Mouse (Mus musculus) MEL (cell line): ENCODE results near the gene App. TPM values are rescaled to one million over a fixed set of nuclear protein-coding genes. Genes with fewer than 3 reads are reported as not detected.

Experiments
- DNase-seq: peaks from one replicate; pipeline ENCODE4 v3.0.0; 2011; ENCODE audit warnings: low read depth, low spot score
- H3K27ac ChIP-seq: 2 replicates; pipeline ENCODE4 v1.5.1; 2012; ENCODE audit warnings: low read depth, mild to moderate bottlenecking, control low read depth, low read length, moderate library complexity; ENCODE audit not compliant: control insufficient read depth
- H3K27me3 ChIP-seq, 2 experiments: fragments of 150-350 bp in 1 of 2; sonication (generic) in 1 of 2; 2 replicates each; pipeline ENCODE4 v1.6.1; 2012; ENCODE audit warnings: low read length in 2 of 2, mild to moderate bottlenecking in 2 of 2, improper control_type of control experiment in 1 of 2, moderate library complexity in 1 of 2; ENCODE audit not compliant: insufficient read depth in 2 of 2, control insufficient read depth in 1 of 2
- H3K36me3 ChIP-seq, 2 experiments: 2 replicates each; pipeline ENCODE4 v1.6.1; 2012 to 2014; ENCODE audit warnings: low read length in 2 of 2, improper control_type of control experiment in 1 of 2, inconsistent platforms in 1 of 2, mild to moderate bottlenecking in 1 of 2; ENCODE audit not compliant: insufficient read depth in 2 of 2, control insufficient read depth in 1 of 2
- H3K4me1 ChIP-seq, 2 experiments: fragments of 150-350 bp in 1 of 2; sonication (generic) in 1 of 2; 2 replicates each; pipeline ENCODE4 v1.6.1; 2012; ENCODE audit warnings: low read length in 2 of 2, improper control_type of control experiment in 1 of 2, mild to moderate bottlenecking in 1 of 2; ENCODE audit not compliant: insufficient read depth in 2 of 2, control insufficient read depth in 1 of 2
- H3K4me3 ChIP-seq, 2 experiments: fragments of 150-350 bp in 1 of 2; sonication (generic) in 1 of 2; 2 replicates each; pipeline ENCODE4 v1.5.1; 2012; ENCODE audit warnings: low read depth in 2 of 2, low read length in 2 of 2, mild to moderate bottlenecking in 2 of 2, moderate library complexity in 2 of 2, control low read depth in 1 of 2, improper control_type of control experiment in 1 of 2; ENCODE audit not compliant: control insufficient read depth in 1 of 2, insufficient read depth in 1 of 2
- H3K79me2 ChIP-seq: 2 replicates; pipeline ENCODE4 v1.6.1; 2012; ENCODE audit warnings: mild to moderate bottlenecking, low read length, moderate library complexity; ENCODE audit not compliant: control insufficient read depth, poor library complexity, insufficient read depth
- H3K9ac ChIP-seq: 2 replicates; pipeline ENCODE4 v1.6.1; 2012; ENCODE audit warnings: low read depth, mild to moderate bottlenecking, control low read depth, low read length, moderate library complexity; ENCODE audit not compliant: control insufficient read depth, poor library complexity, severe bottlenecking
- H3K9me3 ChIP-seq: fragments of 150-350 bp; sonication (generic); replicated peaks from 2 replicates; pipeline ENCODE4 v1.6.1; 2012; ENCODE audit warnings: mild to moderate bottlenecking, low read length, improper control_type of control experiment, moderate library complexity; ENCODE audit not compliant: insufficient read depth
- CHD1 ChIP-seq: IDR thresholded peaks from 2 replicates; pipeline ENCODE4 v1.6.1; 2012; ENCODE audit warnings: low read depth, mild to moderate bottlenecking, inconsistent platforms, low read length, improper control_type of control experiment
- CTCF ChIP-seq, 3 experiments: IDR thresholded peaks in 2 of 3; conservative IDR thresholded peaks in 1 of 3; 2 replicates each; pipeline ENCODE4 v1.5.1; 2011 to 2012; ENCODE audit warnings: low read length in 3 of 3, low read depth in 2 of 3, mild to moderate bottlenecking in 2 of 3, improper control_type of control experiment in 1 of 3, inconsistent platforms in 1 of 3, mixed read lengths in 1 of 3, moderate library complexity in 1 of 3; ENCODE audit not compliant: control insufficient read depth in 1 of 3, insufficient read depth in 1 of 3, poor library complexity in 1 of 3, severe bottlenecking in 1 of 3
- E2F4 ChIP-seq: IDR thresholded peaks from 2 replicates; pipeline ENCODE4 v1.6.1; 2011; ENCODE audit warnings: low read depth, low read length, improper control_type of control experiment, borderline replicate concordance
- ELF1 ChIP-seq: IDR thresholded peaks from 2 replicates; pipeline ENCODE4 v1.6.1; 2014; ENCODE audit warnings: low read depth, mild to moderate bottlenecking, inconsistent platforms, low read length, improper control_type of control experiment, moderate library complexity
- EP300 ChIP-seq, 2 experiments: IDR thresholded peaks; 2 replicates each; pipeline ENCODE4 v1.6.1; 2011; ENCODE audit warnings: improper control_type of control experiment in 2 of 2, low read length in 2 of 2, low read depth in 1 of 2, mild to moderate bottlenecking in 1 of 2
- ETS1 ChIP-seq: IDR thresholded peaks from 2 replicates; pipeline ENCODE4 v1.6.1; 2012; ENCODE audit warnings: low read depth, mild to moderate bottlenecking, inconsistent platforms, low read length, improper control_type of control experiment, moderate library complexity
- GATA1 ChIP-seq: IDR thresholded peaks from 2 replicates; pipeline ENCODE4 v1.6.1; 2011; ENCODE audit warnings: low read depth, low read length, improper control_type of control experiment
- HCFC1 ChIP-seq: IDR thresholded peaks from 2 replicates; pipeline ENCODE4 v1.6.1; 2012; ENCODE audit warnings: low read depth, mild to moderate bottlenecking, inconsistent platforms, low read length, improper control_type of control experiment, moderate library complexity
- JUND ChIP-seq: IDR thresholded peaks from 2 replicates; pipeline ENCODE4 v1.6.1; 2011; ENCODE audit warnings: low read depth, mild to moderate bottlenecking, improper control_type of control experiment, low read length
- KAT2A ChIP-seq: conservative IDR thresholded peaks from 2 replicates; pipeline ENCODE4 v1.6.1; 2012; ENCODE audit warnings: low read depth, low read length, improper control_type of control experiment, inconsistent platforms
- MAFK ChIP-seq: IDR thresholded peaks from 2 replicates; pipeline ENCODE4 v1.6.1; 2011; ENCODE audit warnings: low read depth, mild to moderate bottlenecking, low read length, improper control_type of control experiment, borderline replicate concordance
- MAX ChIP-seq: IDR thresholded peaks from 2 replicates; pipeline ENCODE4 v1.6.1; 2011; ENCODE audit warnings: low read length, improper control_type of control experiment
- MAZ ChIP-seq: IDR thresholded peaks from 2 replicates; pipeline ENCODE4 v1.6.1; 2012; ENCODE audit warnings: low read depth, mild to moderate bottlenecking, inconsistent platforms, low read length, improper control_type of control experiment
- MXI1 ChIP-seq: IDR thresholded peaks from 2 replicates; pipeline ENCODE4 v1.6.1; 2011; ENCODE audit warnings: mild to moderate bottlenecking, low read depth, low read length, improper control_type of control experiment
- MYC ChIP-seq: IDR thresholded peaks from 2 replicates; pipeline ENCODE4 v1.6.1; 2011; ENCODE audit warnings: low read depth, mild to moderate bottlenecking, low read length, improper control_type of control experiment, moderate library complexity
- NRF1 ChIP-seq: IDR thresholded peaks from 2 replicates; pipeline ENCODE4 v1.6.1; 2014; ENCODE audit warnings: low read depth, mild to moderate bottlenecking, inconsistent platforms, low read length, improper control_type of control experiment, moderate library complexity; ENCODE audit not compliant: poor library complexity, insufficient read depth, severe bottlenecking
- POLR2AphosphoS2 ChIP-seq: IDR thresholded peaks from 2 replicates; pipeline ENCODE4 v1.6.1; 2011; ENCODE audit warnings: low read length, improper control_type of control experiment
- POLR2AphosphoS5 ChIP-seq: IDR thresholded peaks from 2 replicates; pipeline ENCODE4 v1.6.1; 2012; ENCODE audit warnings: low read depth, borderline replicate concordance, mild to moderate bottlenecking, inconsistent platforms, low read length, moderate library complexity, mixed read lengths
- RAD21 ChIP-seq: IDR thresholded peaks from 2 replicates; pipeline ENCODE4 v1.6.1; 2011; ENCODE audit warnings: mild to moderate bottlenecking, low read depth, low read length, improper control_type of control experiment
- TAL1 ChIP-seq: IDR thresholded peaks from 2 replicates; pipeline ENCODE4 v1.6.1; 2012; ENCODE audit warnings: mild to moderate bottlenecking, inconsistent platforms, low read length, moderate library complexity, mixed read lengths
- UBTF ChIP-seq: IDR thresholded peaks from 2 replicates; pipeline ENCODE4 v1.6.1; 2012; ENCODE audit warnings: low read depth, mild to moderate bottlenecking, inconsistent platforms, low read length, improper control_type of control experiment, moderate library complexity, borderline replicate concordance; ENCODE audit not compliant: insufficient read depth
- USF2 ChIP-seq, 2 experiments: IDR thresholded peaks; 2 replicates each; pipeline ENCODE4 v1.6.1; 2011 to 2012; ENCODE audit warnings: improper control_type of control experiment in 2 of 2, low read length in 2 of 2, borderline replicate concordance in 1 of 2, inconsistent platforms in 1 of 2, low read depth in 1 of 2, mild to moderate bottlenecking in 1 of 2; ENCODE audit not compliant: insufficient read depth in 1 of 2
- ZC3H11A ChIP-seq: IDR thresholded peaks from 2 replicates; pipeline ENCODE4 v1.6.1; 2012; ENCODE audit warnings: low read depth, mild to moderate bottlenecking, inconsistent platforms, low read length, improper control_type of control experiment
- ZKSCAN1 ChIP-seq: IDR thresholded peaks from 2 replicates; pipeline ENCODE4 v1.6.1; 2012; ENCODE audit warnings: low read depth, mild to moderate bottlenecking, inconsistent platforms, low read length, improper control_type of control experiment, moderate library complexity
- ZMIZ1 ChIP-seq: IDR thresholded peaks from 2 replicates; pipeline ENCODE4 v1.6.1; 2012; ENCODE audit warnings: low read depth, mild to moderate bottlenecking, inconsistent platforms, low read length, improper control_type of control experiment, moderate library complexity
- polyA plus RNA-seq, 2 experiments: library from polyadenylated mRNA; stranded (reverse) in 1 of 2; unstranded in 1 of 2; fragments of >175 nt in 1 of 2; fragments of >200 nt in 1 of 2; gene quantifications; 2 replicates each; pipeline versions ENCODE4 v1.2.1 to v1.2.4; 2012; ENCODE audit warnings: low replicate concordance in 2 of 2, low read depth in 1 of 2; ENCODE audit not compliant: insufficient read length in 2 of 2, insufficient read depth in 1 of 2, missing spikeins in 1 of 2
- total RNA-seq: library from RNA; depleted of rRNA; stranded (reverse); fragments of 300-350 nt; gene quantifications from 2 replicates; pipeline ENCODE4 v1.2.3, GENCODE M21; 2012

The App gene
- total and polyA plus RNA-seq, 3 experiments, result not detected

GRCm38 (mm10) chr16:84974176-84974518, 199.4 kb downstream of the App start:
- H3K27ac ChIP-seq, result no peak overlapping the region
- no peak overlapping the region for H3K9ac ChIP-seq
- H3K4me1 ChIP-seq, result no peaks in the 10 kb centered on the region
- no peaks in the 10 kb centered on the region for H3K36me3 ChIP-seq
- H3K4me3 ChIP-seq, result no peak overlapping the region
- DNase-seq, result no peak
- H3K9me3 ChIP-seq, result no peaks in the 10 kb centered on the region
- no peaks in the 10 kb centered on the region for H3K27me3 ChIP-seq
- no peaks in the 10 kb centered on the region for H3K79me2 ChIP-seq
- TF ChIP-seq MAZ (no peak), ZMIZ1 (no peak), POLR2AphosphoS5 (no peak), MAFK (no peak), USF2 (IDR thresholded peaks at IDR 0.05; ENCODE audit: borderline replicate concordance in 1 of 2, insufficient read depth in 1 of 2, low read depth in 1 of 2, low read length in 2 of 2) (no peak), ZKSCAN1 (no peak), RAD21 (no peak), E2F4 (no peak), MXI1 (no peak), CHD1 (no peak), CTCF (IDR thresholded peaks at IDR 0.05 in 2 of 3, conservative IDR thresholded peaks at IDR 0.05 in 1 of 3; ENCODE audit: control insufficient read depth in 1 of 3, insufficient read depth in 1 of 3, low read depth in 2 of 3, low read length in 3 of 3, poor library complexity in 1 of 3, severe bottlenecking in 1 of 3) (no peak), MYC (no peak), HCFC1 (no peak)

GRCm38 (mm10) chr16:84973446-84974175, 200.0 kb downstream of the App start:
- no peaks in the 10 kb centered on the region for H3K36me3 ChIP-seq
- H3K79me2 ChIP-seq, result no peaks in the 10 kb centered on the region
- H3K9me3 ChIP-seq, result no peaks in the 10 kb centered on the region
- H3K4me3 ChIP-seq, result no peak overlapping the region
- TF ChIP-seq GATA1 (no peak), MAFK (no peak), MYC (no peak), POLR2AphosphoS2 (no peak), KAT2A (no peak), MAX (no peak), ELF1 (no peak), ETS1 (no peak), ZMIZ1 (no peak), UBTF (no peak), E2F4 (no peak), TAL1 (no peak), EP300 (IDR thresholded peaks at IDR 0.05; ENCODE audit: low read depth in 1 of 2, low read length in 2 of 2) (no peak), JUND (no peak), MXI1 (no peak), ZC3H11A (no peak), CTCF (IDR thresholded peaks at IDR 0.05 in 2 of 3, conservative IDR thresholded peaks at IDR 0.05 in 1 of 3; ENCODE audit: control insufficient read depth in 1 of 3, insufficient read depth in 1 of 3, low read depth in 2 of 3, low read length in 3 of 3, poor library complexity in 1 of 3, severe bottlenecking in 1 of 3) (no peak), NRF1 (no peak), RAD21 (no peak), HCFC1 (no peak)
- H3K27ac ChIP-seq, result no peak overlapping the region
- no peaks in the 10 kb centered on the region for H3K27me3 ChIP-seq
- no peak for DNase-seq
- H3K9ac ChIP-seq, result no peak overlapping the region
- H3K4me1 ChIP-seq, result no peaks in the 10 kb centered on the region
